Mouse (Mus musculus) thymus, postnatal 4 days (tissue): ENCODE measurements around the gene Gm7257.

Experiments used
- DNase-seq: peaks from one replicate; pipeline ENCODE4 v3.0.0; 2021

Gm7257 gene

GRCm38 (mm10) chr9:36431584-36431983 lies at the start of gene Gm7257:
Gm7257 (plus strand) TSS chr9:36431884.
- DNase-seq: no peak

GRCm38 (mm10) chr9:36402991-36403390 lies 28.7 kb upstream of the Gm7257 start:
- DNase-seq: no peak

GRCm38 (mm10) chr9:36435051-36435764 lies 3.5 kb downstream of the Gm7257 start:
- DNase-seq: no peak

GRCm38 (mm10) chr9:36475338-36475737 lies 43.7 kb downstream of the Gm7257 start, which contains the start of gene Gm9513:
Gm9513 (plus strand) TSS chr9:36475638.
- DNase-seq: no peak
